Mouse (Mus musculus) brain, embryonic 14.5 days (tissue): ENCODE data around the gene Mitf.

Source experiments
- CTCF ChIP-seq: fragments of 200-500 bp; IDR thresholded peaks from 2 replicates; pipeline ENCODE4 v1.5.1; 2012; ENCODE audit warnings: inconsistent platforms, mild to moderate bottlenecking, moderate library complexity, borderline replicate concordance; ENCODE audit not compliant: insufficient read depth, insufficient read length; ENCODE audit errors: extremely low read depth
- POLR2A ChIP-seq: fragments of 200-500 bp; IDR thresholded peaks from 2 replicates; pipeline ENCODE4 v1.6.1; 2012; ENCODE audit warnings: mild to moderate bottlenecking, inconsistent platforms, borderline replicate concordance; ENCODE audit not compliant: poor library complexity, insufficient read depth, insufficient read length, severe bottlenecking; ENCODE audit errors: extremely low read depth

DNA sequence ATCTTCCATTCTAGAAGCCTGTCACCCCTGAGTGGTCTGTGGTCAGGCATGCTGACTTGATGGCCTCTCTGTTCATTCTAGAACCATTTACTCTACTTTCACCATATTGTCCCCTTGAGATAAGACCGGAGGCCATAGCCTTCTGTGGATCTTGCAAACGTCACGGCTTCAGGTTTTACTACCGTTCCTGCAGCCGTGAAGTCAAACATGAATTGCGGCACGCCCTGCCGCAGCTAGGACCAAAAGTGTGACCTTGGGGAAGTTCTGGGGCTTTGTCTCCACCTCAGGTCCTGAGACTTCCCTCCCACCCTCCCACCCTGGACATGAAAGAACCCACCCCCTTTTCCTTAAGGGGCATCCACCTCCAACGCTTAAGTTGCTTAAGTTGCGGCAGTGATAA, 149.8 kb downstream of the Mitf start:
- TF ChIP-seq CTCF (no peak), POLR2A (no peak)
